Mouse (Mus musculus) neural tube, embryonic 14.5 days (tissue): Measurements from ENCODE around the gene Rplp1. TPM values are rescaled to one million over a fixed set of nuclear protein-coding genes. Genes with fewer than 3 reads are reported as not detected.

Source experiments
- ATAC-seq: fragments of 200-750 bp; cut with Nextera tagmentation; 2 replicates; pipeline ENCODE4 v1.8.0; 2017; ENCODE audit warnings: low read depth, mild to moderate bottlenecking, moderate TSS enrichment, moderate library complexity
- H3K27ac ChIP-seq: fragments of 300-500 bp; sonication (generic); 2 replicates; pipeline ENCODE4 v1.5.1; 2014; ENCODE audit warnings: low read depth, mild to moderate bottlenecking, control low read depth, low read length, moderate library complexity, mixed read lengths
- H3K27me3 ChIP-seq: fragments of 300-500 bp; sonication (generic); 2 replicates; pipeline ENCODE4 v1.6.1; 2014; ENCODE audit warnings: low read length; ENCODE audit not compliant: control insufficient read depth, insufficient read depth
- H3K36me3 ChIP-seq: fragments of 300-500 bp; sonication (generic); 2 replicates; pipeline ENCODE4 v1.6.1; 2014; ENCODE audit warnings: low read length, mixed read lengths; ENCODE audit not compliant: control insufficient read depth, insufficient read depth
- H3K4me1 ChIP-seq: fragments of 300-500 bp; sonication (generic); 2 replicates; pipeline ENCODE4 v1.6.1; 2014; ENCODE audit warnings: low read length; ENCODE audit not compliant: control insufficient read depth, insufficient read depth
- H3K4me2 ChIP-seq: fragments of 300-500 bp; sonication (generic); 2 replicates; pipeline ENCODE4 v1.6.1; 2014; ENCODE audit warnings: mild to moderate bottlenecking, low read depth, low read length, control low read depth
- H3K4me3 ChIP-seq: fragments of 300-500 bp; sonication (generic); 2 replicates; pipeline ENCODE4 v1.5.1; 2014; ENCODE audit warnings: low read depth, low read length, control low read depth, mixed read lengths
- H3K9ac ChIP-seq: fragments of 300-500 bp; sonication (generic); replicated peaks from 2 replicates; pipeline ENCODE4 v1.6.1; 2014; ENCODE audit warnings: low read depth, mild to moderate bottlenecking, control low read depth, low read length, mixed read lengths
- H3K9me3 ChIP-seq: fragments of 300-500 bp; sonication (generic); 2 replicates; pipeline ENCODE4 v1.6.1; 2016; ENCODE audit warnings: low read length; ENCODE audit not compliant: control insufficient read depth
- WGBS: fragments of 180-500 bp; shearing (Covaris S2); extraction: QIAGEN DNeasy Blood & Tissue Kit; methylation state at CpG from one replicate; pipeline ENCODE4 v1.1.7; 2014; 5-methylcytosine and 5-hydroxymethylcytosine counted together
- polyA plus RNA-seq: library from polyadenylated mRNA; unstranded; fragments of >200 nt; fragmentation: Nextera tagmentation; extraction: Ambion mirVana; gene quantifications from 2 replicates; pipeline ENCODE4 v1.2.1, GENCODE M21; 2014

The Rplp1 gene
- polyA plus RNA-seq, 1 experiment from 2014 or later, result 1,031 TPM

- Histone ChIP-seq H3K4me1 (0 out of 2 replicates have a peak, but pooled peaks cover 3% of the 10 kb centered on the region), H3K36me3 (peaks cover 10% of the 10 kb centered on the region; the same call in 1 of the 2 replicates), H3K4me2 (no peak overlapping the region), H3K27me3 (no peaks in the 10 kb centered on the region), H3K27ac (no peak overlapping the region), H3K4me3 (no peak overlapping the region), H3K9ac (no peak overlapping the region), H3K9me3 (no peaks in the 10 kb centered on the region)
- no peak for ATAC-seq
- WGBS, result 79% methylated on average over 4 of the region's 4 CpGs
Observed at GRCm38 (mm10) chr9:61907621-61908295, 6.6 kb downstream of the Rplp1 start.

GRCm38 (mm10) chr9:61906912-61907311 is 7.4 kb downstream of the Rplp1 start:
- 70% methylated on average over 10 of the region's 10 CpGs for WGBS
- H3K9me3 ChIP-seq, result no peaks in the 10 kb centered on the region
- no peak overlapping the region for H3K27ac ChIP-seq
- no peak overlapping the region for H3K4me2 ChIP-seq
- H3K9ac ChIP-seq, result no peak overlapping the region
- peaks cover 3% of the 10 kb centered on the region; the same call in 1 of the 2 replicates for H3K36me3 ChIP-seq
- ATAC-seq, result no peak
- H3K4me3 ChIP-seq, result no peak overlapping the region
- peaks cover 5% of the 10 kb centered on the region; the same call in 1 of the 2 replicates for H3K4me1 ChIP-seq
- no peaks in the 10 kb centered on the region for H3K27me3 ChIP-seq

GRCm38 (mm10) chr9:61905576-61905975 is 8.8 kb downstream of the Rplp1 start:
- Histone ChIP-seq H3K36me3 (no peaks in the 10 kb centered on the region), H3K4me3 (no peak overlapping the region), H3K9me3 (no peaks in the 10 kb centered on the region), H3K27me3 (no peaks in the 10 kb centered on the region), H3K27ac (no peak overlapping the region), H3K4me1 (peaks cover 5% of the 10 kb centered on the region; the same call in 1 of the 2 replicates), H3K4me2 (no peak overlapping the region), H3K9ac (no peak overlapping the region)
- ATAC-seq, result no peak
- WGBS, result 72% methylated on average over 5 of the region's 5 CpGs

GRCm38 (mm10) chr9:61904201-61904600 is 10.1 kb downstream of the Rplp1 start:
- peaks cover 5% of the 10 kb centered on the region; the same call in 1 of the 2 replicates for H3K4me1 ChIP-seq
- no peak overlapping the region for H3K4me2 ChIP-seq
- H3K27ac ChIP-seq, result no peak overlapping the region
- H3K4me3 ChIP-seq, result no peak overlapping the region
- WGBS, result 72% methylated on average over 7 of the region's 7 CpGs
- no peak overlapping the region for H3K9ac ChIP-seq
- no peaks in the 10 kb centered on the region for H3K27me3 ChIP-seq
- H3K36me3 ChIP-seq, result no peaks in the 10 kb centered on the region
- H3K9me3 ChIP-seq, result no peaks in the 10 kb centered on the region
- ATAC-seq, result no peak

- H3K27me3 ChIP-seq, result no peaks in the 10 kb centered on the region
- peak; percentile 78; the same call in 1 of the 2 replicates for ATAC-seq
- 40% methylated on average over 9 of the region's 9 CpGs for WGBS
- peaks cover 5% of the 10 kb centered on the region; the same call in 1 of the 2 replicates for H3K4me1 ChIP-seq
- H3K9ac ChIP-seq, result no peak overlapping the region
- H3K36me3 ChIP-seq, result no peaks in the 10 kb centered on the region
- H3K27ac ChIP-seq, result no peak overlapping the region
- no peaks in the 10 kb centered on the region for H3K9me3 ChIP-seq
- no peak overlapping the region for H3K4me3 ChIP-seq
- H3K4me2 ChIP-seq, result no peak overlapping the region
Observed at GRCm38 (mm10) chr9:61902445-61902844, 11.9 kb downstream of the Rplp1 start.

- Histone ChIP-seq H3K9me3 (no peaks in the 10 kb centered on the region), H3K27ac (no peak overlapping the region), H3K4me3 (no peak overlapping the region), H3K4me2 (no peak overlapping the region), H3K36me3 (no peaks in the 10 kb centered on the region), H3K27me3 (no peaks in the 10 kb centered on the region), H3K9ac (no peak overlapping the region), H3K4me1 (peaks cover 5% of the 10 kb centered on the region; the same call in 1 of the 2 replicates)
- 79% methylated on average over 4 of the region's 4 CpGs for WGBS
- ATAC-seq, result no peak
Observed at GRCm38 (mm10) chr9:61901574-61901973, 12.8 kb downstream of the Rplp1 start.

GRCm38 (mm10) chr9:61899804-61900203 is 14.5 kb downstream of the Rplp1 start:
- Histone ChIP-seq H3K27ac (no peak overlapping the region), H3K9me3 (no peaks in the 10 kb centered on the region), H3K4me2 (no peak overlapping the region), H3K4me3 (no peak overlapping the region), H3K36me3 (no peaks in the 10 kb centered on the region), H3K4me1 (peaks cover 5% of the 10 kb centered on the region; the same call in 1 of the 2 replicates), H3K9ac (no peak overlapping the region), H3K27me3 (no peaks in the 10 kb centered on the region)
- WGBS, result 7% methylated on average over 16 of the region's 16 CpGs
- ATAC-seq, result no peak; the same call in 1 of the 2 replicates

- Histone ChIP-seq H3K4me3 (no peak overlapping the region), H3K4me1 (peaks cover 5% of the 10 kb centered on the region; the same call in 1 of the 2 replicates), H3K4me2 (no peak overlapping the region), H3K36me3 (no peaks in the 10 kb centered on the region), H3K9ac (no peak overlapping the region), H3K9me3 (no peaks in the 10 kb centered on the region), H3K27me3 (no peaks in the 10 kb centered on the region), H3K27ac (no peak overlapping the region)
- peak; percentile 56; the same call in 1 of the 2 replicates for ATAC-seq
- WGBS, result under 1% methylated on average over 7 of the region's 8 CpGs
Observed at GRCm38 (mm10) chr9:61898401-61898800, 15.9 kb downstream of the Rplp1 start.

GRCm38 (mm10) chr9:61895014-61895413 is 19.3 kb downstream of the Rplp1 start:
- Histone ChIP-seq H3K9ac (no peak overlapping the region), H3K4me1 (no peaks in the 10 kb centered on the region), H3K27me3 (no peaks in the 10 kb centered on the region), H3K27ac (no peak overlapping the region), H3K36me3 (no peaks in the 10 kb centered on the region), H3K9me3 (no peaks in the 10 kb centered on the region), H3K4me2 (no peak overlapping the region), H3K4me3 (no peak overlapping the region)
- no peak for ATAC-seq
- 88% methylated on average over 8 of the region's 8 CpGs for WGBS
